Mouse (Mus musculus): ENCODE results near the gene Plod2. TPM values are rescaled to one million over a fixed set of nuclear protein-coding genes. Genes with fewer than 3 reads are reported as not detected.

The Plod2 gene
- total RNA-seq (2015) (0.56 and 1.4 TPM in 2 replicates), total RNA-seq (2017) (1.3 and 2.0 TPM in 2 replicates)

GRCm38 (mm10) chr9:92541977-92542561 is at the start of gene Plod2:
Gene Plod2 (plus strand): TSS chr9:92542223.
- ATAC-seq (replicated peaks; ENCODE audit: poor library complexity), result peak; percentile 73

- ATAC-seq (replicated peaks; ENCODE audit: poor library complexity), result peak; percentile 96
Observed at GRCm38 (mm10) chr9:92499710-92500410, 42.2 kb upstream of the Plod2 start.

GRCm38 (mm10) chr9:92504256-92504655 is 37.8 kb upstream of the Plod2 start:
- no peak for ATAC-seq (replicated peaks; ENCODE audit: poor library complexity)

- ATAC-seq (replicated peaks; ENCODE audit: poor library complexity), result peak; percentile 73
Observed at GRCm38 (mm10) chr9:92504889-92505288, 37.1 kb upstream of the Plod2 start.

GRCm38 (mm10) chr9:92511696-92512095 is 30.3 kb upstream of the Plod2 start:
- no peak for ATAC-seq (replicated peaks; ENCODE audit: poor library complexity)

- no peak for ATAC-seq (replicated peaks; ENCODE audit: poor library complexity)
Observed at GRCm38 (mm10) chr9:92517036-92517435, 25.0 kb upstream of the Plod2 start.

GRCm38 (mm10) chr9:92520751-92521150 is 21.3 kb upstream of the Plod2 start:
- ATAC-seq (replicated peaks; ENCODE audit: poor library complexity), result no peak

GRCm38 (mm10) chr9:92524506-92524905 is 17.5 kb upstream of the Plod2 start:
- ATAC-seq (replicated peaks; ENCODE audit: poor library complexity), result no peak

- ATAC-seq (replicated peaks; ENCODE audit: poor library complexity), result no peak
Observed at GRCm38 (mm10) chr9:92530055-92530454, 12.0 kb upstream of the Plod2 start.

- no peak for ATAC-seq (replicated peaks; ENCODE audit: poor library complexity)
Observed at GRCm38 (mm10) chr9:92537735-92538134, 4.3 kb upstream of the Plod2 start.

- no peak for ATAC-seq (replicated peaks; ENCODE audit: poor library complexity)
Observed at GRCm38 (mm10) chr9:92538216-92538615, 3.8 kb upstream of the Plod2 start.

- ATAC-seq (replicated peaks; ENCODE audit: poor library complexity), result peak; percentile 27
Observed at GRCm38 (mm10) chr9:92542591-92543416, 781 bp downstream of the Plod2 start.

GRCm38 (mm10) chr9:92544146-92544545 is 2.1 kb downstream of the Plod2 start:
- ATAC-seq (replicated peaks; ENCODE audit: poor library complexity), result no peak

- no peak for ATAC-seq (replicated peaks; ENCODE audit: poor library complexity)
Observed at GRCm38 (mm10) chr9:92545021-92545420, 3.0 kb downstream of the Plod2 start.

- ATAC-seq (replicated peaks; ENCODE audit: poor library complexity), result no peak
Observed at GRCm38 (mm10) chr9:92546446-92546845, 4.4 kb downstream of the Plod2 start.

- no peak for ATAC-seq (replicated peaks; ENCODE audit: poor library complexity)
Observed at GRCm38 (mm10) chr9:92547106-92547505, 5.1 kb downstream of the Plod2 start.

GRCm38 (mm10) chr9:92547821-92548220 is 5.8 kb downstream of the Plod2 start:
- ATAC-seq (replicated peaks; ENCODE audit: poor library complexity), result no peak

- ATAC-seq (replicated peaks; ENCODE audit: poor library complexity), result no peak
Observed at GRCm38 (mm10) chr9:92548603-92549002, 6.6 kb downstream of the Plod2 start.

GRCm38 (mm10) chr9:92549811-92550490 is 7.9 kb downstream of the Plod2 start:
- no peak for ATAC-seq (replicated peaks; ENCODE audit: poor library complexity)

GRCm38 (mm10) chr9:92550981-92551380 is 9.0 kb downstream of the Plod2 start:
- ATAC-seq (replicated peaks; ENCODE audit: poor library complexity), result no peak

GRCm38 (mm10) chr9:92551666-92552065 is 9.6 kb downstream of the Plod2 start:
- no peak for ATAC-seq (replicated peaks; ENCODE audit: poor library complexity)
